Mouse (Mus musculus) gastrocnemius, postnatal 14 days (tissue): ENCODE measurements around the gene Pcp4l1. TPM values are rescaled to one million over a fixed set of nuclear protein-coding genes. Genes with fewer than 3 reads are reported as not detected.

Experiments
- DNase-seq: peaks from one replicate; pipeline ENCODE4 v3.0.0; 2021; ENCODE audit warnings: mixed read lengths
- intact Hi-C: fragments of 180-260 bp; cut with DNase I; formaldehyde crosslinking; loops from one replicate; pipeline ENCODE4 v1.15.1; 2025; ENCODE audit warnings: low total_unique reads
- total RNA-seq, 2 experiments: library from RNA; stranded (reverse); gene quantifications; 2 replicates each; pipeline ENCODE4 v1.2.3; 2021

Pcp4l1 gene
- total RNA-seq, 2 experiments from 2014 or later: 12.3 to 17.1 TPM

DNA sequence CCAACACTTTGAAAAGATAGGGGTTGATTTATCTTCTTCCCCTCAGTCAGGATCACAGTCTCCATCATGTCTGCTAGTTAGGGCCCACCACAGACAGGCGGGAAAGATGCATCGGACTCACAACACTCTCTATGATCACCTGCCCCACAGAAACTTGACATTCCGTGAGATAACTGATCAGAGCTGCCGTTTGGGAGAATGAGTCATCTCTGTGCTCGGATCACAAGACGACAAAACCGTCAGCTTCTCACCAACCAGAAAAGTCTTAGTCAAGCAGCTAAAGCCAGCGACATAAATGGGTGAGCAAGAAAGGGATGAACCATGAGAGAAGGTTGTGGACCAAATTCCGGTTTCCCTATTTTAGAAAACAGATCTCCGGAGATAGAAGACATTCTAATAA is 3.8 kb downstream of the Pcp4l1 start:
- intact Hi-C loops: no loop called here

DNA sequence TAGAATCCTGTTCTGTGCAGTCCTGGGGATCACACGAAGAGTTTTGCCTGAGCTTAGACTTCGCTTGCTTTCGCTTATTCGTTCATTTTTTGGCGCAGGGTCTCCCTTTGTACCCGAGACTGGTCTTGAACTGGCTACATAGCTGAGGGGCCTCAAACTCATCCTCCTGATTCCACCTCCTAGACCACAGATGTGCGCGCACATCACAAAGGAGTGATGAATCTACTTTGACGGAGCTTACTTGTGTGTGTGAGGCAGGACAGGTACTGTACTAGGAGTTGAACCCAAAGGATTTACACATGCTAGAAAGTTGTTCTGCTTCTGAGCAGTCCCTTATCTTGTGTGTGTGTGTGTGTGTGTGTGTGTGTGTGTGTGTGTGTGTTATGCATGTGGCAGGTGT is 5.2 kb downstream of the Pcp4l1 start:
- intact Hi-C loops: no loop called here
- DNase-seq: no peak

More for the DNA sequence above, 3.8 kb downstream of the Pcp4l1 start:
- no peak for DNase-seq

DNA sequence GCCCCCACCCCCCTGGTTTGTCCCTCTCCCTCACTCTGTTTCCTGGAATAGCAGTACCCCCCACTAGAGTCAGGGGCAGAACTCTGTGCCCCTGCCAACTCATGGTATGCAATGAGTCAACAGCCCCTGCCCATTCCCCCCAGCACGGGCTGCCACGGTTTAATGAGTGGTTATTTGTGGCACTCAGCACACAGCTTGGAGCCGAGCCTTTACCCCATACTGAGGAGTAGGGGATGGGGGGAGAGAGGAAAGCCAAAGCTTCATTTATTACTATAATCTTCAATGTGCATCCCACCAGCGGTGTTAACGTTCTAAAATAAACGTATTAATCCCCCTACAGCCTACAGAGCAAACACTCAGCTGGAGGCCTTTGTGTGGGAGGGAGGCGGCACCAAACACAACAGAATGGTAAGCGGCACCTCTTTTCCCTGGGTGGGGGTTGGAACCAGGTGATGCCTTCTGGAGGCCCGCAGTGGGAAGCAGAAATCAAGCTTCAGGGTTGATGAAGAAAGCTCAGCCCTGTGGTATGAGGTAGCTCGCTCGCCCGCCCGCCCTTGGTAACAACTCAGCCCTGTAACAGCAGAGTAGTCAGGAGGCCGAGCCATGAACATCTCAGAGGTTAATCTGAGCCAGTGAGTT is 6.5 kb downstream of the Pcp4l1 start:
- intact Hi-C loops: no loop called here
- DNase-seq: no peak

DNA sequence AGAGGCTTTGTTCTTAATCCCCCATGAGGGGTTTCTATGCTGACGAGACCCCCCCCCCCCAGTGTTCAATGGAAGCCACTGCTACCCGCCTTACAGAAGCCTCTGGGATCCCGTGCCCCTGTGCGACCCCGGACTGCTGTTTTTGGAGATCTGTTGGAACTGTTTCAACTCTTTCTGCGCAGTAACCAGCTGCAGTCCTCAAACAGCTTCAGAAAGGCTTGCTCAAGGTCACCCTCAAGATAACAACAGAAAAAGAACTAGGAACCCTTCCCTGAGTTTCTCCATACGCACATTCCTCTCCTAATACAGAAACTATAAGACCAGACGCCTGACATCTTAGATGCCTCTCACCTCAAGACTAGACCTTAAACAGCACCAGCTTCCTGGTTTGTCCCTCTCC is 7.0 kb downstream of the Pcp4l1 start:
- no peak for DNase-seq

DNA sequence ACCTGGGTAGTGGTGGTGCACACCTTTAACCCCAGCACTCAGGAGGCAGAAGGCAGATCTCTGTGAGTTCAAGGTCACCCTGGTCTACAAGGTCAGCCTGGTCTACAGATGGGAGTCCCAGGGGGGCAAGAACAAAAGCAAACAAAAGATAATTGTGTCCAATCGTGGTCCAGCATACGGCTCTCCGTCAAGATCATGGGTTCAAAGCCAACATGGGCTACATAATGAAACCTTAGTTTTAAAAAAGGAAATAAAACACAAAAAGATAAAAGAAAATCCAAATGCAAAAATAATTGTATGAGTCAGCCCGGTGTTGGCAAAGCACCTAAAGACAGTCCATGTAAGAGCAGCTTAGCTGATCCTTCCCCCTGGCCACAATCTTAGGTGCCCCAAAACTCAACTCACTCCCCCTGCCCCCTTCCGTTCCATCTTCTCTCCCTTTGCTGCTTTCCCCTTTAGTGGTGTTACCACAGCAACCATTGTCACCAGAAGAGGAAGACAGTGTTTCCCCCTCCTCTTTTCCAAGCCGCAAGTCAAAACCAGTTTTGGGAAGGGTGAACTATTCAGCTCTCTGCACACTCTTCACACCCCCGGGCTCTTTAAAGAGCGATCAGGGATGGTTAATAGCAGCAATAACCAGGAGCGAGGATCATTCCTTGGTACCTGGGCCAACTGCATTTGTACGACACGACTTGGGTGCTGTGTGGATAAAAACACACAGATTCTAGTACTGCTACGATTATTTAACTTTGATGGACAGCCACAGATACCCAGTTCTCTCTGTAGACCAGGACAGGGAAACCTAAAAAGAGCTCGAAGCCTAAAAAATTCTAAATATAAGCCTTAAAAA is 8.0 kb downstream of the Pcp4l1 start:
- intact Hi-C loops: no loop called here
- no peak for DNase-seq

More for the DNA sequence above, 7.0 kb downstream of the Pcp4l1 start:
- intact Hi-C loops: no loop called here

DNA sequence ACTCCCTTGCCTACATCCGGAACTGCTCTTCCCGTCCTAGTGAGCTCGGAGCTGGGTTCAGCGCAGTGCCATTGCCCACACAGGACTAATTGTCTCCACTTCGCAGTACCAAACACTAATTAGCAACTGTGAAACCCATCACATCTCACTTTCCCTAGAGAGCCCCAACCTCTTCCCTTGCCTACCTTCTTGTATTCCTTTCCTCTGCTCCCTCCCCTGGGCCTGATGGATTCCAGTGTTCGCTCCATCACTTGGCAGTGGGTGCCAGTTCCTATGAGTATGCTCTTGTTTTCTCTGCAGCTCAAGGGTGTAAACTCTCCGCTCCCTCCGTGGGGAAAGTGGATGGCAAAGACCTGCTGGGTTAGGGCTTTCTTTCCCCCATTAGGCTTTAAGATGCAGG is 10.4 kb downstream of the Pcp4l1 start:
- no peak for DNase-seq
- intact Hi-C loops: no loop called here

DNA sequence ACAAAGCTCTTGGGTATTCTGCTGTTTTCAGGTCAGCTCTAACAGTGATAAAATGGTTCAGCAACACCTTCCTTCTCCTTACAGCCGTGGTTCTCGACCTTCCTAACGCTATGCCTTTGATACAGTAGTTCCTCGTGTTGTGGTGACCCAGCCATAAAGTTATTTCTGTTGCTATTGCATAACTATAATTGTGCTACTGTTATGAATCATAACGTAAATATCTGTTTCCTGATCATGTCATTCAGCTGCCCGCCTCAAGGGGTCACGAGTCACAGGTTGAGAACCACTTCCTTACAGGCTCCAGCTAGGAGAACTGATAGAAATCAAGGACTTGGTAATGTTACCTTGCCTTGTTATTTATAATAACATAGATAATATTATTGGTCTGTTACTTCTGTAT is 11.8 kb downstream of the Pcp4l1 start:
- DNase-seq: no peak

DNA sequence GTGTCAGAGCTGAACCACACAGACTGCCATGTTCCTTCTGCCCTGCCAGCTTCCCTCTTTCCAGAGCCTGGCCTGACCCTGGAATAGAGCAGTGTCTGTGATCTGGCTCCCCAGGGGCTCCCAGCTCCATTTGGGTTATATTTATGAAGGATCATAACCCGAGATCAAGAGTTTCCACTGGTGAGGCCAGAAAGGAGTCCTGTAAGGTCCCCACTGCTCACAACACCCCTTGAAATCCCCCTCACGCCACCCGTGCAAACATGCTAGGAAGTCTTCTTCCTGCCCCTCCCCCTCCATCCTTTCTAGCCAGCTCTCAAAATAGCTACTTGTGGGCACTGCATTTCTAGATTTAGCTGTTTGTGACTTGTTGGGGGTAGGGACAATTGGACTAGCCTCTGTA is 12.4 kb downstream of the Pcp4l1 start:
- intact Hi-C loops: no loop called here
- no peak for DNase-seq

More for the DNA sequence above, 11.8 kb downstream of the Pcp4l1 start:
- intact Hi-C loops: no loop called here

DNA sequence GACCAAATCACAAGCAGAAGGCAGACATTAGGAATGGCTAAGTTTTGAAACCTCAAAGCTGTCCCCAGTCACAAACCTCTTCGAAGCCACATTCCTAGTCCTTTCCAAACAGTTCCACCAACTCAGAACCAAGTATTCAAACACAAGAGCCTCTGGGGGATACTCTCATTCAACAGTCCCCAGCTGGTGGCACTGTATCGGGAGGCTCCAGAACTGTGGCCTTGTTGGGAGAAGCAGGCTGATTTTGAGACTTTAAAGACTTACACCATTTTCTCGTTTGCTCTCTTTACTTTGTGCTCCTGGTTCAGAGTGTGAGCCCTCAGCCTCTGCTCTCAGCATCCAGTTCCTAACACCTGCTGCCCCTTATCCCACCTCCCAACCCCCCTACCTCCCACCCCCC is 13.0 kb downstream of the Pcp4l1 start:
- intact Hi-C loops: no loop called here
- no peak for DNase-seq

DNA sequence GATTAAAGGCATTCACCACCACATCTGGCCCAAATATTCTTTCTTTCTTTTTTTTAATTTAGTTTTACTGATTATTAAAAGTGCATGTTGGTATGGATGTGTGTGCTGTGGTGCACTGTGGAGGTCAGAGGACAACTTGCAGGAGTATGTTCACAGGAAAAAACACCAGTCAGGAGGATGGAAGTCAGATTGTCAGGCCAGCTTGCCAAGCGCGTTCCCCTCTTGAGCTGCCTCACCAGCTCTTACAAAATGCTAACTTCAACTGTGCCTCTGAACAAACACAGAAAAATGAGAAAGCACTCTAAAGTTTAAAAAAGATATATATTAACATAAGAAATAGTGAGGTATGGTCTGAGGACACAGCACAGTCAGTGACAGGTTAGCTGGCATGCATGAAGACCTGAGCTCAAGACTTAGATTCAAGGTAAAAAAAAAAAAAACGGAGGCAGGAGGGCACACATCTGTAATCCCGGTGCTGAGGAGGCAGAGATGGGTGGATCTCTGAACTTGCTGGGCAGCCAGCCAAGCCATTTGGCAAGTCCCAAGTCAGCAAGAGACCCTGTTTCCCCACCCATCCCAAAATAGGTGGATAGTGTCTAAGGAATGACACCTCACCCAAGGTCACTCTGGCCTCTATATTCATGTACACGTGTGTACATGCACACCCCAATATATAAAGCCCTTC is 16.4 kb downstream of the Pcp4l1 start:
- no peak for DNase-seq
- intact Hi-C loops: no loop called here

DNA sequence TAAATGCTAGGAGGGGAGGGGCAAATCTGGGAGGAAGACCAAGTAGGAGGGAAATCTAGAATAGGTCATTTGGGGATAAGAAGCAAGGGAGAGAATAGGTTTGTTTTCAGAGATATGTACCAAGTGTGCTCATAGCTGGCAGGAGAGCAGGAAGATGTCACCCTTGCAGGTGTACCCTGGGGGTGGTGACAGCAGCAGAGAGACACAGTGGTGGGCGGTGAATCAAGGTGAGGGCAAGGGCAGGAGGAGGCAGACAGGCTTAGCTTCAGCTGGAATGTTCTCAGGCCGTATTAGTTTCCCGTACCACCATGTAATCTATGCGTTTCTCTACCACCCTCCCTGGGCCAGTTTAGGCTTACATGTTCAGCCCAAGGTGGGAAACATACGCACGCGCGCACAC is 23.3 kb downstream of the Pcp4l1 start:
- DNase-seq: no peak
- intact Hi-C loops: no loop called here

DNA sequence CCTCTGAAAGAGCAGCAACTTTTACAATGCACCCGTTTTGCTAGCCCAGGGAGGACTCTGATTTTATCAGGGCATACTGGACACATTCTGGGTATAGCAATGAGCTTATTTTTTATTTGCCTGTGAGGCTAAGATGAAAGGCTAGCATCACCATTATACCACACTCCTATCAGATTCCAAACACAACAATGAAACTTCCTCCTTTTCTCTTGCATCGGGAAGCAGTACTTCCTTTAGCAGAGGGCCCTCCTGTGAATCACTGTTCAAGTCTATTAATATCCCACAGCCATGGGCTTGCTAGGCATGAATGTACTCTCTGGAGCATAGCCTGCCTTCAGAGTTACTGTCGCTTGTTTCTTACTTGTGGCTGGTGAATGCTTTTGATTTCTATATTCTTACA is 24.9 kb downstream of the Pcp4l1 start:
- no peak for DNase-seq
- intact Hi-C loops: no loop called here

DNA sequence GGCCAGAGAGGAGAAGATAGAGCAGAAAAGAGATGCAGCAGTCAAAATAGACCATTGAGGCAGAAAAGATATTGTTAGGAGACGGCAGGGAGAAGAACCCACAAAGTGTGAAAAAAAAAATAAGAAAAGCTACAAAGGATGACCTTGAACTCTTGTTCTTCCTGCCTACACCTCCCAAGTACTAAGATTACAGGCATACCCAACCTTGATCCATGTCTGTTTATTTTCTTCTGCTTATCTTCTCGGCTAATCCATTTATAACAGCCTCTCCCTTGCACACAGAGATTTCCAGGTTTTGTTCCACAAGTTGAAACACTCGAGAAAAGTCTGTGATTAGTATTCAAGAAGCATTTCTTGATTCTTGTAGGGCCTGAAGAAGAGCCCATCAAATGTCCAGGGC is 26.2 kb downstream of the Pcp4l1 start:
- intact Hi-C loops: no loop called here

DNA sequence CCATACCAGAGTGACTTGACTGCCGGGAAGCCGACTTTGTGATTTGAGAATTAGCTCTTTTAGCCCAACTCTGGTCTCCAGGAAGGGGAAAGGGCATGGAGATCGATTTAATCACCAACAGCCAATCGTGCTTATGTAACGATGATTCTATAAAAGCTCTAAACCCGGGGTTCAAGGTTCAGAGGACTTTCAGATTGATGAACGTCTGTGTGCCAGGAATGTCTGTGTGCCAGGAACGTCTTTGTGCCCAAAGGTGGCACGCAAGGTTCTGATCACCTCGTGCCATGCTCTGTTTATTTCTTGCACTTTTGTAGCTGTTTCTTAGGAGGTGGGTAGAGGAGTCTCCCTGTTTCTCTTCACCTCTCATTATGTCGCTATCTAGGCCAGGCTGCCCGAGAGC is 27.2 kb downstream of the Pcp4l1 start:
- intact Hi-C loops: no loop called here
- no peak for DNase-seq

More for the DNA sequence above, 26.2 kb downstream of the Pcp4l1 start:
- DNase-seq: no peak

DNA sequence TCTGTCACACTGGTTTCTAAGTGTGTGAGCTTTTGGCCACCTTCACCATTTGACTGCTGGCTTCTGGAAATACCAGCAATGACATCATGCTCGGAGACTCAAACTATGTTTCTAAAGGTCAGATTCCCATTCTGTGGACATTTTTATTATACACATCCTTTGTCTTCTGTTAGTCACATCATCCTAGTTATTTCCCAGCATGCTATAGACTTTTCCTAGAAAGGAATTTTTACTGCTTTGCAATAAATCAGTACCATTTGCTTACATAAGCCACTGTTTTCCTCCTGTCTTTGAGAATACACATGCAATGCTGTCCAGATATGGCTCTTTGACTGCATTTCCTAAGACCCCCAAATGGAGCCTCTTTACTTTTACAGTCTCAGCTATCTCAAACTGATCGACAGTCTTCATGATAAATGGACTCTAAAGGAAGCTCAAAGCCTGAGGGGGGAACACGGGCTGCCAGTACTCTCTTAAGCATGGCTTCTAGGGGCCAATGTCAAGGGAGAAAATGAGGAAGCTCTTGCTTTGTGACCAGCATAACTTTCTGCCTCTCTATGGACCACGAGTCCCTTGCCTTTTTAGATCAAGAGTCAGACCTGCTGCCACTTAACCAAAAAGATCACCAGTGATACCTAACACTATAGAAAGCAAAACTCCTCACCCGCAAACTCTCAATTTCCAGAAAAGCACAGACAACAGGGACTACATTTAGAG is 30.3 kb downstream of the Pcp4l1 start:
- intact Hi-C loops: no loop called here
- no peak for DNase-seq

DNA sequence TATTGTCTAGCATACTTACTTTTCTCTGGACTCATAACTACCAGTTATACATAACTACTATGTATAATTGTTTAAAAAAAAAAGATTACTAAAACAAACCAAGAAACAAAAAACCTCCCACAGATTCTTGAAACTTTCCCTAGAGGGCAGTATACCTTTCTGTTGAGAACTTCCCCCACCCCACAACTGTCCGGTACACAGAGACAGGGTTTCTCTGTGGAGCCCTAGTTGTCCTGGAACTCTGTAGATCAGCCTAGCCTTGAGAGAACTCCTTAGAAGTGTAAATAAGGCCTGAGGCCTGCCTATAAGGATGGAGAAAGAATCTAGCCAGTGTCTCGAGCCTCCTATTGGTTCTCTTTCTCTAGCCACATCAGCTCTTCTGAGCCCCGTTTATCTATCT is 31.8 kb downstream of the Pcp4l1 start:
- intact Hi-C loops: loop anchor here (5.0 kb wide), 1 partner anchor 53 kb away; no protein-coding TSS in a partner anchor
- no peak for DNase-seq

DNA sequence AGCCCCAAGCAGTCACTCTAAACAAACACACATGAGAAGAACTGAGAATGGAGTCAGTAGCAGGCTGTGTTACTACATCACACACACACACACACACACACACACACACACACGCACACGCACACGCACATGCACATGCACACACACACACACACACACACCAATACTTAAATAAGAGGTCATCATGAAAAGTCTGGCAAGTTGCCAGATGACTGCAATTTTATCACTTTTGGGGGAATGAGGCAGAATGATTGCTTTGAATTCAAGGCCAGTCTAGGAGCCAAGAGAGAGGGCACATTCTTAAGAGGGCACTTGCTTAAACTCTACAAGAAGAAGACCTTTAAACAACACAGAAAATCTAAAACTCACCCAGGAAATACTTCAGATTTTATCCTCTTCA is 33.5 kb downstream of the Pcp4l1 start:
- intact Hi-C loops: loop anchor here (5.0 kb wide), 1 partner anchor 55 kb away; no protein-coding TSS in a partner anchor
- DNase-seq: no peak

DNA sequence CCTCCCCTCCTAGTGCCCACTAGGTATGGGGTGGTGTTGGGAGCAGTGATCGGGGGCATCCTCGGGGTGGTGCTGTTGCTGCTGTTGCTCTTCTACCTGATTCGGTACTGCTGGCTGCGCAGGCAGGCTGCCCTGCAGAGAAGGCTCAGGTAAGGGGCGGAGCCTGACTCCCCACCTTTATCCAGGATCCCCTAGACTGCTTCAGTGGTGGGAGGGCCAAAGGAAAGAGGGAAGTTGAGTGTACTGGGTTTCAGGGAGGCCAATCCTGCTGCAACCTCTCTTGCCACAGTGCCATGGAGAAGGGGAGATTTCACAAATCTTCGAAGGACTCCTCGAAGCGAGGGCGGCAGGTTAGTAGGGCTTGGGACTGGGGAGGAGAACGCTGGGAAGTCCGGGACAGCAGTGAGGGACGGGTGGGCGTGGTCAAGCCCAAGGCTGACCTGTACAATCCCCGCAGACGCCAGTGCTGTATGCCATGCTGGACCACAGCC is 36.5 kb downstream of the Pcp4l1 start:
- DNase-seq: no peak
- intact Hi-C loops: no loop called here

DNA sequence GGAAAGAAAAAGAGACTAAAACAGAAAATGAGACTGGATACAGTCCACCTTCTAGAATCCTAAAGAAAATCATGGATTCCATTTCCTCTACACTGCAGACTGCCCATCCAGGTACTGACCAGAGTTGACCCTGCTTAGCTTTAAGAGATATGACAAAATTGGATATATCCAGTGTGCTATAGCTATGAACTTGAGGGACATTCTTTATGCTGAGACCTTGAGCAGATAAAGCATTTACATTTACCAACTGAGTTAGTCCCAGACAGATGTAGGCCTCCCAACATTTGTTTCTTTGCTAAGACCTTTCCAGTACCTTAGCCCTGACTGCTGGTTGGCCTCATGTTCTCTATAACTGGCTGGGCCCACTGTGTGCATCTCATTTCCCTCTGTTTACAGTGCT is 38.1 kb downstream of the Pcp4l1 start:
- intact Hi-C loops: no loop called here
- DNase-seq: no peak

DNA sequence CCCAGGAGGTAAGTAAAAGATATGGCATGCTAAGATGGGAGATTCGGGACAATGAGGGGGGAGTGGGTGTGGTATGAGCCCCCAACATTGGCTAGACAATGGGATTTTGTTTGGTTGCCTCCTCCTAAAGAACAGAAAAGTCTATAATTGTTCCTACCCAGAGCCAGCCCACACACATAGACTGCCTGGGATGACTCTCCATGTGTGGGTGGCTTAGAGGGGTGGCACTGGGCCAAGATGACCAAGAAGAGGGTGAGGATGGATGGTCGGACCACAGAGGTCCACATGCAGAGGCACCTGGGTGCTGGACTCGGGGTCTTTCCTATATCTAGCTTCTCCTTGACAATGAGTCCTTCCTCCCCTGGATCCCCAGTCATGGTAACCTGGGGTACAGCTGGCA is 39.4 kb downstream of the Pcp4l1 start:
- intact Hi-C loops: no loop called here

More for the DNA sequence above, 39.4 kb downstream of the Pcp4l1 start:
- no peak for DNase-seq
